Mouse (Mus musculus) thymus, adult 2 months (tissue): ENCODE data around the gene Nek8.

Experiments used
- CTCF ChIP-seq: fragments of 200-500 bp; IDR thresholded peaks from 2 replicates; pipeline ENCODE4 v1.5.1; 2012; ENCODE audit warnings: mild to moderate bottlenecking, control low read depth, low read length, moderate library complexity, borderline replicate concordance; ENCODE audit not compliant: control insufficient read depth, poor library complexity, insufficient read depth; ENCODE audit errors: extremely low read depth
- POLR2A ChIP-seq: fragments of 200-500 bp; IDR thresholded peaks from 2 replicates; pipeline ENCODE4 v1.6.1; 2012; ENCODE audit warnings: mild to moderate bottlenecking, low read length, control low read depth, moderate library complexity; ENCODE audit not compliant: control insufficient read depth, poor library complexity, insufficient read depth; ENCODE audit errors: extremely low read depth

GRCm38 (mm10) chr11:78143520-78143919 is 33.0 kb downstream of the Nek8 start:
- TF ChIP-seq CTCF (no peak), POLR2A (no peak)
